Mouse (Mus musculus) liver, postnatal 0 days (tissue): ENCODE data around the gene Naa80. TPM values are rescaled to one million over a fixed set of nuclear protein-coding genes. Genes with fewer than 3 reads are reported as not detected.
A peak's percentile ranks its signal among the peaks of the same experiment; 100 is the strongest.

Experiments used
- ATAC-seq: fragments of 200-750 bp; cut with Nextera tagmentation; 2 replicates; pipeline ENCODE4 v1.8.0; 2017; ENCODE audit warnings: mild to moderate bottlenecking, moderate library complexity
- DNase-seq: peaks from one replicate; pipeline ENCODE4 v3.0.0-alpha.2; 2016
- H3K27ac ChIP-seq: fragments of 300-500 bp; sonication (generic); 2 replicates; pipeline ENCODE4 v1.5.1; 2014; ENCODE audit warnings: antibody characterized with exemption, moderate library complexity, mild to moderate bottlenecking, low read depth
- H3K27me3 ChIP-seq: fragments of 300-500 bp; sonication (generic); 2 replicates; pipeline ENCODE4 v1.6.1; 2014; ENCODE audit warnings: low read length, control low read depth, mixed read lengths; ENCODE audit not compliant: insufficient read depth
- H3K36me3 ChIP-seq: fragments of 300-500 bp; sonication (generic); replicated peaks from 2 replicates; pipeline ENCODE4 v1.6.1; 2014; ENCODE audit warnings: mild to moderate bottlenecking, control low read depth, low read length, moderate library complexity, mixed read lengths; ENCODE audit not compliant: insufficient read depth
- H3K4me1 ChIP-seq: fragments of 300-500 bp; sonication (generic); 2 replicates; pipeline ENCODE4 v1.6.1; 2014; ENCODE audit warnings: antibody characterized with exemption, mild to moderate bottlenecking, control low read depth; ENCODE audit not compliant: insufficient read depth
- H3K4me2 ChIP-seq: fragments of 300-500 bp; sonication (generic); 2 replicates; pipeline ENCODE4 v1.6.1; 2014; ENCODE audit warnings: low read depth, mild to moderate bottlenecking, low read length, moderate library complexity, mixed read lengths
- H3K4me3 ChIP-seq: fragments of 300-500 bp; sonication (generic); 2 replicates; pipeline ENCODE4 v1.5.1; 2014; ENCODE audit warnings: low read depth, low read length
- H3K9ac ChIP-seq: fragments of 300-500 bp; sonication (generic); replicated peaks from 2 replicates; pipeline ENCODE4 v1.6.1; 2014; ENCODE audit warnings: mild to moderate bottlenecking, moderate library complexity
- H3K9me3 ChIP-seq: fragments of 300-500 bp; sonication (generic); 2 replicates; pipeline ENCODE4 v1.6.1; 2016; ENCODE audit warnings: mild to moderate bottlenecking, control low read depth, low read length, mixed read lengths
- CTCF ChIP-seq: sonication (generic); IDR thresholded peaks from 2 replicates; pipeline ENCODE4 v1.5.1; 2016; ENCODE audit warnings: antibody characterized with exemption, low read depth
- EP300 ChIP-seq: IDR thresholded peaks from 2 replicates; pipeline ENCODE4 v1.6.1; 2016; ENCODE audit warnings: antibody characterized with exemption, low read depth, mild to moderate bottlenecking
- WGBS: fragments of 180-500 bp; shearing (Covaris S2); extraction: QIAGEN DNeasy Blood & Tissue Kit; methylation state at CpG from one replicate; pipeline ENCODE4 v1.1.7; 2014; ENCODE audit not compliant: insufficient replicate concordance; 5-methylcytosine and 5-hydroxymethylcytosine counted together
- polyA plus RNA-seq: library from polyadenylated mRNA; unstranded; fragments of >200 nt; fragmentation: Nextera tagmentation; extraction: Ambion mirVana; gene quantifications from 2 replicates; pipeline ENCODE4 v1.2.1, GENCODE M21; 2015

Naa80 gene
- polyA plus RNA-seq, 1 experiment from 2014 or later: 10.4 TPM

DNA sequence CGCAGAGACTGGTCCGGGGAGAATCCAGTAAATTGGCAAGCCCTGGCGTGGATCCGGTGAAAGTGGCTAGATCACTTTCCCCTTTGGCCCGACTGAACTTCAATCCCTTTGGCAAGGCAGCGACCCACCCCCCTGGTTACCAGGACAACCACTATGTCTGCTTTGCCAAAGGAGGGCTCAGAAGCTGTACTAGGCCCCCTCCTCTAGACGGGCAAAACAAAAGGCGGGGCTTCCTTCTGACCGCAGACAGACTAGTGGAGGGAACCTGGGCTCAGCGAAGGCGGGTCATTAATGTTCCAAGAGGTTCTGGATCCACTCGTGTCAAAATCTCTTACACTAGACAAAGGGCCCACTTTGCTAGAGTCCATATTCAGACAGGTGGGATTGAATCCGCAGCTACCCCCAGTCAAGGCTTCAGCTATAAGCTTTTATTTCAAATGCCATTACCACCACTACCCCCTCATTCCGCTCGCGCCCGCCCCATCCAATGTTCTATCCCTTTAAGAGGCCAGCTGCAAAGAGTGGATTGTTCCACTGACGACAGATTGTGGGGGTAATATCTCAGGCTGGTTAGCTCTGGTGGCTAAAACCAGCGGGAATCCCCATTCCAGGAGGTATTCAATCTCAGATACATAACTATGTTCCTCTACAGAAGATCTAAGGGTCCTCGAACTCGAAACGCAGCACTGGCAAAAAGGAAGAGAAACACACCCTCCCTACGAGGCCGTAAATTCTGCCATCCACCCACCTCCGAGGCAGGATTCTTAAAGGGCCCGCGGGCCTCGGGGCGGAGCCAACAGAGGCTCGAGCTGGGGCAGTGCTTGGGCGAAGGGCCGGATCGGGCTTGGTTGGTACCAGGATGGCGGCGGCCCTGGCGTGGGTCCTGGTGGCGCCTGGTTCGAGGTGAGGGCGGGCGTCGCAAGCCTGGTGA lies 10.1 kb upstream of the Naa80 start:
- Histone ChIP-seq H3K27me3 (no peaks in the 10 kb centered on the region), H3K4me3 (peak overlapping the region; percentile 94), H3K9me3 (no peaks in the 10 kb centered on the region), H3K9ac (peak overlapping the region; percentile 86), H3K27ac (peak overlapping the region; percentile 87), H3K36me3 (peaks cover 18% of the 10 kb centered on the region), H3K4me1 (peaks cover 71% of the 10 kb centered on the region), H3K4me2 (peak overlapping the region; percentile 90)
- WGBS: 0% methylated on average over 40 of the region's 41 CpGs
- peak; percentile 78 for TF ChIP-seq EP300
- no peak for TF ChIP-seq CTCF
- peak; percentile 89 for DNase-seq
- peak; percentile 83 for ATAC-seq

DNA sequence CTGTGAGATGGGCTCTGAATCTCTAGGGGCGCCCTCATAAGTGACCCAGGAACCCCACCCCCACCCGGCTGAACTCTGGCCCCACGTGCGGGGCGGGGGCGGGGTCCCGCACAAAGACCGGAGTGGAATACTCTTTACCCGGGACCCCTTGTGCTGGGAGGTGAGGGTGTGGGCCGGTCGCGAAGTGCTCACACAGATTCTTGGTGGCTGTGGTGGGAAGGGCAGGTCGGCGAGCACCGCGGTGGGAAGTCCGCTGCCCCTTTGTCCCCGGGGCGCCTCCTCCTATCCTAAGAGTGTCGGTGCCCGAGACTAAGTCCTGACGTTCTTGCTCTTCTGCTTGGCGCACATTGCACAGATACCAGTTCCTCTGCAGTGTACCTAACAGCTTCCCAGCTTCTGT lies 9.4 kb upstream of the Naa80 start:
- Histone ChIP-seq H3K36me3 (peaks cover 18% of the 10 kb centered on the region), H3K4me2 (peak overlapping the region; percentile 90), H3K27me3 (no peaks in the 10 kb centered on the region), H3K4me1 (peaks cover 64% of the 10 kb centered on the region), H3K9me3 (no peaks in the 10 kb centered on the region), H3K27ac (peak overlapping the region; percentile 87), H3K4me3 (peak overlapping the region; percentile 94), H3K9ac (peak overlapping the region; percentile 86)
- DNase-seq (no peak), ATAC-seq (peak; percentile 18)
- TF ChIP-seq CTCF (no peak), EP300 (peak; percentile 13; the same call in 1 of the 2 replicates)
- under 1% methylated on average over 22 of the region's 23 CpGs for WGBS

DNA sequence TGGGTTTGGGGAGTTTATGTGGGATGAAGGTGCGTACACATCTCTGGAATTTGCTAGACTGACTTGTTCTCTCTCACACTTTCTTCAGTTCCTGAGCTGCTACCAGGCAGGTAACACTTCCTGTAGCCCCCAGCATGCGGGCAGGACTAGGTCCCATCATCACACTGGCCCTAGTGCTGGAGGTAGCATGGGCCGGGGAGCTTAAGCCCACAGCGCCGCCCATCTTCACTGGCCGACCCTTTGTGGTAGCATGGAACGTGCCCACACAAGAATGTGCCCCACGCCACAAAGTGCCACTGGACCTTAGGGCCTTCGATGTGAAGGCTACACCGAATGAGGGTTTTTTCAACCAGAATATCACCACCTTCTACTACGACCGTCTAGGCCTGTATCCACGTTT lies 8.7 kb upstream of the Naa80 start:
- Histone ChIP-seq H3K27ac (peak overlapping the region; percentile 87), H3K27me3 (no peaks in the 10 kb centered on the region), H3K4me1 (peaks cover 61% of the 10 kb centered on the region), H3K4me3 (peak overlapping the region; percentile 94), H3K36me3 (peaks cover 13% of the 10 kb centered on the region), H3K9ac (peak overlapping the region; percentile 86), H3K9me3 (no peaks in the 10 kb centered on the region), H3K4me2 (peak overlapping the region; percentile 90)
- 50% methylated on average over 13 of the region's 13 CpGs for WGBS
- DNase-seq: no peak
- TF ChIP-seq EP300 (no peak), CTCF (no peak)
- no peak for ATAC-seq

DNA sequence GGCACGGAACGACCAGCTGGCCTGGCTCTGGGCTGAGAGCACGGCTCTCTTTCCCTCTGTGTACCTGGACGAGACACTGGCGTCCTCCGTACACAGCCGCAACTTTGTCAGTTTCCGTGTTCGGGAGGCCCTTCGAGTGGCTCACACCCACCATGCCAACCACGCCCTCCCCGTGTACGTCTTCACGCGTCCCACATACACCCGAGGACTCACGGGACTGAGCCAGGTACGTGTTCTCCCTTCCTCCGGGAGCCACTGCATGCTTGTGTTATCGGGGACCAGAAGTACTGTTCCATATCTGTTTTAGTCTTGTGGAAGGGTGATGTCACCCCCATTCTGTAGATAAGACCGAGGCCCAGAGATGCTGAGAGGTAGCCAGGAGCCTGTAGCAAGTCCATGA lies 7.8 kb upstream of the Naa80 start:
- peak; percentile 7 for ATAC-seq
- Histone ChIP-seq H3K36me3 (peaks cover 7% of the 10 kb centered on the region), H3K27ac (peak overlapping the region; percentile 87), H3K27me3 (no peaks in the 10 kb centered on the region), H3K4me1 (peaks cover 58% of the 10 kb centered on the region), H3K9ac (peak overlapping the region; percentile 86), H3K4me2 (peak overlapping the region; percentile 90), H3K4me3 (peak overlapping the region; percentile 94), H3K9me3 (no peaks in the 10 kb centered on the region)
- 61% methylated on average over 21 of the region's 21 CpGs for WGBS
- TF ChIP-seq CTCF (no peak), EP300 (peak; percentile 84)
- DNase-seq: peak; percentile 65

DNA sequence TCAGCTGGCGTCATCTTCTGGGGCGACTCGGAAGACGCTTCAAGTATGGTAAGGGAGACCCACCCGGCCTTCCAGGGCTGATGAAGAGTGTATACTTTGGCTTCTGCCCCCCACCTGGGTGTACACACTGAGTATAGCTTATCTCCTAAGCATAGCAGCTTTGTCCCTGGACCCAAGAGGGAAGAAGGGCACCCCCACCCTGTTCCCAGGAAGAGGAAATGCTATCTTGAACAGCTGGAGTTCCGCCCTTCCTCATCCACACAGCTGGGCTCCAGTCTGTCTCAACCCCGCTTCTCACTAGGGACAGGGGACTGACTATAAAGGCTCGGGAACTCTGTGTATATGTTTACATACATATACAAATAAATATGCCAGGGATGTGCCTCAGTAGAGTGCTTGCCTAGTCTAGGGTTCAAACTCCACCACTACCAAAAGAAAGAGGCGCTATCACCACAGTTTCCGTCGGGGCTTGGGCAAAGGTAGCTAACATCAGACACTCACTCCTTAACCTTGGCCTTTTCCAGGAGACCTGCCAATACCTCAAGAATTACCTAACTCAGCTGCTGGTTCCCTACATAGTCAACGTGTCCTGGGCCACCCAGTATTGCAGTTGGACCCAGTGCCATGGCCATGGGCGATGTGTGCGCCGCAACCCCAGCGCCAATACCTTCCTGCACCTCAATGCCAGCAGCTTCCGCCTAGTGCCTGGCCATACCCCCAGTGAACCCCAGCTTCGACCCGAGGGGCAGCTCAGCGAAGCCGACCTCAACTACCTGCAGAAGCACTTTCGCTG lies 7.0 kb upstream of the Naa80 start:
- no peaks in the 10 kb centered on the region for H3K9me3 ChIP-seq
- TF ChIP-seq EP300: peak; percentile 20; the same call in 1 of the 2 replicates
- TF ChIP-seq CTCF: no peak
- H3K4me3 ChIP-seq: peak overlapping the region; percentile 94
- H3K4me2 ChIP-seq: peak overlapping the region; percentile 90
- H3K9ac ChIP-seq: peak overlapping the region; percentile 86
- no peak for ATAC-seq
- 78% methylated on average over 22 of the region's 22 CpGs for WGBS
- H3K4me1 ChIP-seq: peaks cover 56% of the 10 kb centered on the region
- no peak for DNase-seq
- no peaks in the 10 kb centered on the region for H3K27me3 ChIP-seq
- peak overlapping the region; percentile 87 for H3K27ac ChIP-seq
- peaks cover 7% of the 10 kb centered on the region for H3K36me3 ChIP-seq

DNA sequence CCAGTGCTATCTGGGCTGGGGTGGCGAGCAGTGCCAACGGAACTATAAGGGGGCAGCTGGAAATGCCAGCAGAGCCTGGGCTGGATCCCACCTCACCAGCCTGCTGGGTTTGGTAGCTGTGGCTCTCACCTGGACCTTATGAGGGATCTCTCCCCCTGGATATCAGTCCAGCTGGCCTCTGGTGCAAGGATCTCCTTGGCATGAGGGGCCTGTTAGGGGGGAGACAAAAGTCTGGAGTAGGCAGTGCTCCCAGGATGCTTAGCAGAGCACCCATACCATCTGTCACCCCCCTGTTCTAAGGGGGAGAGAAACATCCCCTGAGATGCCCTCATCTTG lies 6.4 kb upstream of the Naa80 start:
- Histone ChIP-seq H3K27ac (peak overlapping the region; percentile 87), H3K9ac (0 out of 2 replicates have a peak overlapping the region, but pooled peaks have one; percentile 9), H3K4me1 (peaks cover 57% of the 10 kb centered on the region), H3K27me3 (no peaks in the 10 kb centered on the region), H3K4me2 (peak overlapping the region; percentile 90; the same call in 1 of the 2 replicates), H3K4me3 (no peak overlapping the region), H3K36me3 (peaks cover 7% of the 10 kb centered on the region), H3K9me3 (no peaks in the 10 kb centered on the region)
- WGBS: 91% methylated on average over 2 of the region's 2 CpGs
- ATAC-seq (no peak), DNase-seq (no peak)
- TF ChIP-seq CTCF (no peak), EP300 (no peak)
